Mouse (Mus musculus) left cerebral cortex, postnatal 14 days (tissue): ENCODE measurements around the gene Sspo. TPM values are rescaled to one million over a fixed set of nuclear protein-coding genes. Genes with fewer than 3 reads are reported as not detected.

Experiments used
- DNase-seq, 2 experiments: peaks; one replicate each; pipeline ENCODE4 v3.0.0; 2021 to 2022; ENCODE audit warnings: low spot score in 2 of 2, mixed read lengths in 1 of 2
- intact Hi-C: fragments of 180-260 bp; cut with DNase I; formaldehyde crosslinking; loops from one replicate; pipeline ENCODE4 v1.15.1; 2025
- total RNA-seq, 2 experiments: library from RNA; stranded (reverse); gene quantifications; 2 replicates each; pipeline ENCODE4 v1.2.3; 2021

Sspo gene
- total RNA-seq, 2 experiments from 2014 or later, result 0.59 to 0.64 TPM

DNA sequence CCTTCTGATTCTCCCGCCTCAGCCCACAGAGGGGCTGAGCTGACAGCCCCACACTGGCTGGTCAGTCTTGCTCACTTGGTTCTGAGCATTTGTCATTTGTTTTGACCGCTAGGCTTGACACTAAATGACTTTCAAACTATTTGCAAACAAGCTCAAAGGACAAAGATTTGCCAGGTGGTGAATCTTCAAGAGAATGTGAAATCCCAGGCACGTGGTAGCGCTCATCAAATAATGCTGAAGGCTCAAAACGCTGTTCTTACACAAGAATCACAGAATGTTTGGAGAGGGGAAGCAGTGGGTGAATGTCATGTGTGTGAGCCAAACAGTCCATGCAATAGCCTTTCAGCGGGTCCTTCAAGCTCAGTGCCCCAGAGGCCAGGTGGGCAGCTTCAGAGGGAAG, 13.4 kb upstream of the Sspo start:
- no peak for DNase-seq
- intact Hi-C loops, result no loop called here

DNA sequence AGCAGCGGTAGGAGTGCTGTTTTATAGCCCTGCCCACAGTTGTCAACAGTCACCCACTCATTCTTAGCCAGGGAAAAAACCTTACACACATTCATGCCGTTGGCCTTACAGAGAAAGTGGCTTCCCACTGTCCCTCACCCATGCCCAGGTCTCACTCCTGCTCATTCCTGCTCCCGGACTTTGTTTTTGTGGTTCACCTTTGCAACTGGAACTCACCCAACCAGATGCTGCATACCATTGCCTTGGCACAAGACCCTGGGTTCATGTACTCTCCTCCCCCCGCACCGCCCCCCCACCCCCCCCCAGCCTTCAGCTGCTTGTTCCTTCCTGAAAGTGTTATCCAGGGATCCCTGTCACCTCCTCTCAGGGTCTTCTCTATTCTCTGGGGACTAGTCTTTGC, 12.9 kb upstream of the Sspo start:
- DNase-seq, result no peak
- intact Hi-C loops, result no loop called here

DNA sequence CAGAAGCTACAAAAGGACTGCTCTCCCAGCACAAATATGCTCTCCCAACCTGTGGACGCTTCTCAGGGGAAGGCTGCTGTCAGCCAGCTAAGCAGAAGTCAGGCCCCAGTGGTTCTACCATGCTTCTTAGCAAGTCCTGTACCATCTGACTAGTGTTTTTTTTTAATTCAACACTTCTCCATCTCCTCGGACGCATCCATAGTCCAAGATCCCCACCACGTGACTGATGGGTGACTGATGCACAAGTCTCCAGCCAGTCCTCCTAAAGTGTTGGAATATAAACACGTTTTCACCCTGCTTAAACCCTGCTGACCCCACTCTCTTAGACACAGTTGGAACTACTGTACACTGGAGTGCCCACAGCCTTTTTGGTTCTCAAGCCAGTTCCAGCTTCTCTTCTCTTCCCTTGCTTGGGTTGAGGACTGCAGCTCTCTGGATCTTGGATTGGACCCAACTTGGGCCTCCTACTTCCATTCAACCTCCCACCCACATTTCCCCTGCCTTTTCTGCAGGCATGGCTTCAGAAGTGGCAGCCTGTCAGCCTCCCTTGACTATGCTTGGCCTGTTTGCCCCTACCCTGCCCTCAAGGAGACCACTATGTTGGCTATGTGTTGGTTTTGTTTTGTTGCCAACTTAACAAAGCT, 12.2 kb upstream of the Sspo start:
- no peak for DNase-seq
- intact Hi-C loops, result no loop called here

- intact Hi-C loops, result no loop called here
- no peak for DNase-seq
These were observed 10.2 kb upstream of the Sspo start for GRCm38 (mm10) chr6:48437679-48438376.

DNA sequence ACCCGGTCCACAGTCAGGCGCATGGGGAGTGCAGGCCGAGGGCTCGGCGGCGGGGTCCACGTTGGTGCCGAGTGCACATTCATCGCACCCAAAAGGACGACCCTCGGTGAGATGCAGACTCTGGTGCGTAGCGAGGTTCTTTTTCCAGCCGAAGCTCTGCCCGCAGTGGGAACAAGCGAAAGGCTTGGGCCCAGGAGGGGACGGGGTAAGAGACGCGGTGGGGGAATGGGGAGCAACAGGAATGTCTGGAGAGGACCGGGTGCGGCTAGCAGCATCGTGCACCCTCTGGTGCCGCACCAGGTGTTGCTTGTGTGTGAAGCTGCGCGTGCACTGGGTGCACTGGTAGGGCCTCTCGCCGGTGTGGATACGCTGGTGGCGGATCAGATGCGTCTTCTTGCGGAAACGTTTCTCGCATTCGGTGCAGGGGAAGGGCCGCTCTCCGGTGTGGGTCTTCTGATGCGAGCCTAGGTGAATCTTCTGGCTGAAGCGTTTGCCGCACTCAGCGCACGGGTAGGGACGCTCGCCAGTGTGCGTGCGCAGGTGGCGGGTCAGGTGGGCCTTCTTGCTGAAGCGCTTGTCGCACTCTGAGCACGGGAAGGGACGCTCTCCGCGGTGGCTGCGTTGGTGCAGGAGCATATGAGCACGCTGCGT, 9.4 kb upstream of the Sspo start:
- intact Hi-C loops, result no loop called here
- DNase-seq, result no peak

DNA sequence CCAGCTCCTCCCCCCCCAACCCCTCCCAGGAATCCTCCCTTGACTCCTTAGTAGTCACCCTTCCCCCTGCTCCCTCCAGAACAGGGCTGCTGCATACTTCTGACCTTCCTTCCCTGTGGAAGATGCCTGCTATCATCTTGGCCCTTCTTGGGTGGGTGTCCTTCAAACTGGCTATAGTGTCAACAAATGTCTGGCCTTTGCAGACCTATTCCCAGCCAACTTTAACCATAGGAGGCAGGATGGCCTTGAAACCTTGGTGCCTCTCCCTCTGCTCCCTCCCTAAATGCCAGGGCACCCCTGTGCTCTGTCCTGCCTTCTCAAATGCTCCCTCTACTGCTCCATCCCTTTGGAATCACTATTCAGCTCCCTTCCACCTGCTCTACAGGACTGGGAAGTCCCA, 8.4 kb upstream of the Sspo start:
- no peak for DNase-seq
- intact Hi-C loops, result no loop called here

- DNase-seq, result no peak
- intact Hi-C loops, result no loop called here
These were observed 7.6 kb upstream of the Sspo start for GRCm38 (mm10) chr6:48440306-48441014.

GRCm38 (mm10) chr6:48443592-48444309, 4.3 kb upstream of the Sspo start:
- intact Hi-C loops, result loop anchor here (2.0 kb wide), 1 partner anchor 93 kb away; the partner anchor contains the start of gene Atp6v0e2

DNA sequence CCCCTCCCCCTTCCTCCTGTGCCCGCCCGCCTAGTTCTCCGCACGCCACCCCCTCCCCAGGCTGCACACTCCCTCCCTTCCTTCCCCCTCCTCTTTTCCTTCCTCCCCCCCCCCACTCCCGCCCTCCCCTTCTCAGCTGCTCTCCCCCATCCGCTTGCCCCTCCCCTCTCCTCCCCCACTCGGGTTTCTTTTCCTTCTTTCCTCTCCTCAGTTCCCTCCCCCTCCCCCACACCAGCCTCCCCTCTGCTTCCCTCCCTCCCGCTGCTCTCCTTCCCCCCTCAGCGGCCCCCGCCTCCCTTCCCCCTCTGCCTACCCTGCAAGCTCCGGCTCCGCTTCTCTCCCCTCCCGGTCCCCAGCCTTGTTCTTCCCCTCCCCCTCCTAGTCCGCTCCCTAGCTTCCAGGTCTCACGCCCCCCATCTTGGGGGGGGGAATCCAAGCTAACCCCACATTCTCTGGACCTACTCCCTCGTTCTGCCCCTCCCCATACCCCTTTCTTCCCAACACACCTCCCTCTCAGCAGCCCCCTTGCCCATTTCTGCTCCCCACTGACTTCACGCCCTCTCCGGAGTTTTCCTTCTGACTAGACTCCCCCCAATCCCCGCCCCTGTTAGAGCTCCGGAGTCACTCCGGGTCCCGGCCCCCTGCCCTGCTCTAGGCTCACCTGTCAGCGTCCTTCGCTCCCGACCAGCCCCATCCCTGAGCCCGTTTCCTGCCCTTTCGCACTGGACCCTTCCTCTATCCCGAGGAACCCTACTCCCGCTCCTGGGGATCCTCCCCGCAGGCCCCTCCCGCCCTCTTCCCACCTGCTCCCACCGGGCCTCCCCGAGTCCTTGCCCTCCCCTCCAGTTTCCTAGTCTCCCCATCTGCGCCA, 3.5 kb upstream of the Sspo start:
- peak in 1 of 2 experiments; percentile 86 for DNase-seq
- intact Hi-C loops, result loop anchor here (2.0 kb wide), 1 partner anchor 92 kb away; the partner anchor contains the start of gene Atp6v0e2

More at GRCm38 (mm10) chr6:48443592-48444309, 4.3 kb upstream of the Sspo start:
- DNase-seq, result peak in 1 of 2 experiments; percentile 93

DNA sequence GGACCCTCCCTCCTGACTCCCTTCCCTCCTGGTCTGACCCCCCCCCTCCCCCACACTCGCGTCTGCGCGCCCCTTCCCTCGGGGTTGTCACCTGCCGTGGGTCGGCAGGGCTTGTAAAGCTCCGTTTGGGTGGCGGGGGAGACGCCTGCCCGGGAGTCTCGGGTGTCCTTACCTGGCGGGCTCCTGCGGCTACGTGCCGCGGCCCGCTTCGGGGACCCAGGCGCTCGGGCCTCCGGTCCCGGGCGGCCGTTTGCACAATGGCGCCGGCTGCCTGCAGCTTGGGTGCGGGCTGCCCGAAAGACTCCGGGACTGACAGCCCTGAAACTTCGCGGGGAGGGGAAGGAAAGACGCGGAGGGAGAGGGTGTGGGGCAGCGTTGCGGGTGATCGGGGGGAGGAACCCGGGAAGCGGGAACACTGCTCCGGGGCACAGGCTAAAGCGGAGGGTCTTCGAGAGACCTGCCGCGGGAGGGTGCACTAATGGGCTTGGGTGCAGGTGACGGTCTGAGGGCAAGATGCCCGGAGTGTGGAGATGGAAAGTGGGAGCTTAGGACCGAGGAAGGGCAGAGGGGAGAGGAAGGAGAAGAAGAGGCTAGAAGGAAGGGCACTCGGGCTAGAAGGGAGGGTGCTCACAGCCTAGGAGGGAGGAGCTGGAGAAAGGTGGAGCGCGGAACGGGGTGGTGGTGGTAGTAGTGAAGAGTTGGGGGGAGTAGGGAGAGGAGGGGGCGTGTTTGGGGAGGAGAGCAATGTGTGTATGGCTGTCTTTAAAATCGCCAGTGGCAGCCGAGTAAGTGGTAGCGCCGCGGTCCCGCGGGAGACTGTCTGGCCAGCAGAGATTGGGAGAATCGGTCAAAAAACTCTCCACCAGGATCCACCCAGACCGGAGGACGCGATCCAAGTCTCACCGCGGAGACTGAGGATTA, 2.6 kb upstream of the Sspo start, which contains the start of gene Zfp467:
TSS of gene Zfp467 (minus strand) at position 645 of the 921 bp plus-strand sequence.
- DNase-seq, result peak in 1 of 2 experiments; percentile 49
- intact Hi-C loops, result loop anchor here (2.0 kb wide), 1 partner anchor 91 kb away; the partner anchor contains the start of gene Atp6v0e2

- DNase-seq, result no peak
- intact Hi-C loops, result no loop called here
These were observed 1.8 kb upstream of the Sspo start for GRCm38 (mm10) chr6:48446256-48446655.

GRCm38 (mm10) chr6:48446896-48447295, 1.1 kb upstream of the Sspo start:
- intact Hi-C loops, result no loop called here
- DNase-seq, result no peak

GRCm38 (mm10) chr6:48448527-48448926, 498 bp downstream of the Sspo start:
- intact Hi-C loops, result no loop called here
- DNase-seq, result no peak

DNA sequence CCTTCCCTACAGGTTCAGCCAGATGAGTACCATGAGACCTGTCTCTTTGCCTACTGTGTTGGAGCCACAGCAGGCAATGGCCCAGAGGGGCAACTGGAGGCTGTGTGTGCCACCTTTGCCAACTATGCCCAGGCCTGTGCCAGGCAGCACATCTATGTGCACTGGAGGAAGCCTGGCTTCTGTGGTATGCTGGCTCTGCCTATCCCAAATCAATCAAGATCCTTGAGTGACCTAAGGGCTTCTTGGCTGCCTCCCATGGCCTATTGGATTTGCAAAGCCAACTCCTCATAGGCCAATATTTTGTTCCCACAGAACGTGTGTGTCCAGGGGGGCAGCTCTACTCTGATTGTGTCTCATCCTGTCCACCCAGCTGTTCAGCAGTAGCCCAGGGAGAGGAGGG, 4.1 kb downstream of the Sspo start:
- DNase-seq, result no peak
- intact Hi-C loops, result no loop called here

DNA sequence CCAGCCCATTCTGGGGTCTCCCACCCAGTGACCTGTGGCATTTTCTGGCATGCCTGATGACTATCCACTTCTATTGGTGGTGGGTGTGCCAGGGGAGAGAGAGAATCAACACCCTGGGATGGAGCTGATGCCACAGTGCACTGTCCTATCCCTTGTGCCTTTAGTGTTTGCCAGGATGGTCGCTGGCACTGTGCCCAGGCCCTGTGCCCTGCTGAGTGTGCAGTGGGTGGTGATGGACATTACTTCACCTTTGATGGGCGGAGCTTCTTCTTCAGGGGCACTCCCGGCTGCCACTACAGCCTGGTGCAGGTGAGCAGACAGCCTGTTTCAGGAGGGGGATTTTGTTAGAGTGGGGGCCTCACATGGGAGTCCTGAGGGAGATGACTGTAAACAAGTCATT, 4.7 kb downstream of the Sspo start:
- intact Hi-C loops, result no loop called here
- no peak for DNase-seq

DNA sequence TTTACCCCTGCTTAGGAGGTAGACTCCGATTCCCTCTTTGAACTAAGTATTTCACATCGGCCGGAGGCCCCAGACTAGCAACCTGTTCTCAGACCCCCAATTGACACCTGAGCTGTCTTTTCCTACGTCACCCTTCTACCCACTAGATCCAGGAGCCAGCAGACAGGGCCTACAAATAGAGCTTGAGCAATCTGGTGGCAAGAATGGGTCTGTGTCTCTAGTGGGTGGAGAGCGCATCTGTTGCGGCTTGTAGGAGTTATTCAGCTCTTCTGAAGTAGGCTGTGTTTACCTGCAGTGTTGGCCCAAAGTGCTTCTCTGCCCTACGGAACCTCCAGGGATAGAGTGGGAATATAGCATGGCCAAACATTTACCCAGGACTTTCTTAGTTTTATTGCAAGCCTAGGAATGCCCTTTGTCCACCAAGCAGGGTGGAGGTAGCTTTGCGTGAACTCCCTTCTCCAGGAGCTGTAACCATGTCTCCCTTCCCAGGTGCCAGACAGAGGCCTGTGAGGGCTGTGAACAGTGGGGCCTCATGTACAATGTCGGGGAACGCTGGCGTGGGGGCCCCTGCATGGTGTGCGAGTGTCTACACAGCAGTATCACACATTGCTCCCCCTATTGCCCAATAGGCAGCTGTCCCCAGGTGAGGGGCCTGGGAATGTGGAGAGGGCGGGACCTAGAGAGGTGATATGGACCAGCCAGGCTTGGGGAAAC, 17.1 kb downstream of the Sspo start:
- intact Hi-C loops, result no loop called here
- DNase-seq, result peak; percentile 29 to 31

DNA sequence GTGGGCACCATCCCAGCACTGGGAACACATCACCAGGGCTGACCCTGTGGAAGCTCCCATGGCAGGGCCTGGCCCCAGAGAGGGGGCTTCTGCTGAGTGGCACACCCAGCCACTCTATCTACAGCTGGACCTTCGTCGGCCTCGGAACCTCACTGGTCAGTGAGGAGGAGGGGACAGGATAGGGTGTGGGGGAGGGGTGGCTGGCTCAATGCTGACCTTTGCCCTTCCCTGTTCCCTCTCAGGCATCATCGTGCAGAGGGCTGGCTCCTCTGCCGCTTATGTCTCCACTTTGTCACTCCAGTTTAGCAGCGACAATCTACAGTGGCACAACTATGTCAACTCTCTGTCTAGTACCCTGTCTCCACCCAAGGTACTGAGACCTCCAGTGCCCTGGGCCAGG, 18.7 kb downstream of the Sspo start:
- intact Hi-C loops, result no loop called here
- DNase-seq, result no peak
